Mouse (Mus musculus) midbrain, embryonic 15.5 days (tissue): ENCODE results near the gene Parp16. TPM values are rescaled to one million over a fixed set of nuclear protein-coding genes. Genes with fewer than 3 reads are reported as not detected.
"Not testable (repeated sequence)": the region's sequence is repeated elsewhere in the genome, so short reads cannot be mapped to it uniquely, and the experiment has no call there.

Source experiments
- ATAC-seq: fragments of 200-750 bp; cut with Nextera tagmentation; replicated peaks from 2 replicates; pipeline ENCODE4 v1.8.0; 2017; ENCODE audit warnings: moderate TSS enrichment
- H3K27ac ChIP-seq: fragments of 300-500 bp; sonication (generic); 2 replicates; pipeline ENCODE4 v1.5.1; 2015; ENCODE audit warnings: mild to moderate bottlenecking, inconsistent platforms
- H3K27me3 ChIP-seq: fragments of 300-500 bp; sonication (generic); replicated peaks from 2 replicates; pipeline ENCODE4 v1.6.1; 2015; ENCODE audit warnings: inconsistent platforms
- H3K36me3 ChIP-seq: fragments of 300-500 bp; sonication (generic); replicated peaks from 2 replicates; pipeline ENCODE4 v1.6.1; 2015; ENCODE audit warnings: inconsistent platforms
- H3K4me1 ChIP-seq: fragments of 300-500 bp; sonication (generic); 2 replicates; pipeline ENCODE4 v1.6.1; 2015; ENCODE audit warnings: inconsistent platforms
- H3K4me2 ChIP-seq: fragments of 300-500 bp; sonication (generic); 2 replicates; pipeline ENCODE4 v1.6.1; 2015; ENCODE audit warnings: inconsistent platforms, mild to moderate bottlenecking, moderate library complexity
- H3K4me3 ChIP-seq: fragments of 300-500 bp; sonication (generic); 2 replicates; pipeline ENCODE4 v1.5.1; 2015; ENCODE audit warnings: mild to moderate bottlenecking, inconsistent platforms
- H3K9ac ChIP-seq: fragments of 300-500 bp; sonication (generic); 2 replicates; pipeline ENCODE4 v1.6.1; 2015; ENCODE audit warnings: mild to moderate bottlenecking, inconsistent platforms
- H3K9me3 ChIP-seq: fragments of 300-500 bp; sonication (generic); 2 replicates; pipeline ENCODE4 v1.6.1; 2016; ENCODE audit warnings: inconsistent platforms
- WGBS: fragments of 180-500 bp; shearing (Covaris S2); methylation state at CpG from one replicate; pipeline ENCODE4 v1.1.7; 2015; ENCODE audit warnings: mixed read lengths; 5-methylcytosine and 5-hydroxymethylcytosine counted together
- polyA plus RNA-seq: library from polyadenylated mRNA; unstranded; fragments of >200 nt; fragmentation: Nextera tagmentation; extraction: Ambion mirVana; gene quantifications from 2 replicates; pipeline ENCODE4 v1.2.1, GENCODE M21; 2015

Parp16 gene
- polyA plus RNA-seq, 1 experiment from 2014 or later: 7.6 TPM

- Histone ChIP-seq H3K9me3 (no peaks in the 10 kb centered on the region), H3K4me1 (peaks cover 3% of the 10 kb centered on the region; the same call in 1 of the 2 replicates), H3K9ac (peak overlapping the region; percentile 44), H3K4me2 (peak overlapping the region; percentile 48), H3K4me3 (peak overlapping the region; percentile 38), H3K27me3 (no peaks in the 10 kb centered on the region), H3K36me3 (no peaks in the 10 kb centered on the region), H3K27ac (peak overlapping the region; percentile 83)
- under 1% methylated on average over 18 of the region's 18 CpGs for WGBS
- peak; percentile 92 for ATAC-seq
Measured at GRCm38 (mm10) chr9:65201381-65202164, 6.4 kb downstream of the Parp16 start.

GRCm38 (mm10) chr9:65202165-65202754 lies 7.1 kb downstream of the Parp16 start:
- H3K27ac ChIP-seq: peak overlapping the region; percentile 83
- H3K4me2 ChIP-seq: peak overlapping the region; percentile 48
- H3K9me3 ChIP-seq: no peaks in the 10 kb centered on the region
- no peaks in the 10 kb centered on the region for H3K36me3 ChIP-seq
- 18% methylated on average over 11 of the region's 11 CpGs for WGBS
- no peaks in the 10 kb centered on the region for H3K27me3 ChIP-seq
- H3K4me3 ChIP-seq: peak overlapping the region; percentile 38
- no peaks in the 10 kb centered on the region for H3K4me1 ChIP-seq
- H3K9ac ChIP-seq: peak overlapping the region; percentile 44
- ATAC-seq: peak; percentile 41

- H3K4me3 ChIP-seq: no peak overlapping the region
- H3K4me2 ChIP-seq: no peak overlapping the region
- no peaks in the 10 kb centered on the region for H3K27me3 ChIP-seq
- 76% methylated on average over 11 of the region's 11 CpGs for WGBS
- no peaks in the 10 kb centered on the region for H3K9me3 ChIP-seq
- H3K9ac ChIP-seq: no peak overlapping the region
- H3K4me1 ChIP-seq: no peaks in the 10 kb centered on the region
- H3K36me3 ChIP-seq: no peaks in the 10 kb centered on the region
- no peak overlapping the region for H3K27ac ChIP-seq
- no peak for ATAC-seq
Measured at GRCm38 (mm10) chr9:65205049-65205815, 10.1 kb downstream of the Parp16 start.

- 95% methylated on average over 9 of the region's 9 CpGs for WGBS
- H3K9me3 ChIP-seq, H3K27ac ChIP-seq, H3K4me1 ChIP-seq, ATAC-seq, H3K4me3 ChIP-seq, H3K9ac ChIP-seq, H3K4me2 ChIP-seq, H3K36me3 ChIP-seq, H3K27me3 ChIP-seq: not testable (repeated sequence)
Measured at GRCm38 (mm10) chr9:65207041-65207815, 12.1 kb downstream of the Parp16 start.

- H3K4me2 ChIP-seq: no peak overlapping the region
- H3K36me3 ChIP-seq: no peaks in the 10 kb centered on the region
- 88% methylated on average over 32 of the region's 32 CpGs for WGBS
- H3K9ac ChIP-seq: no peak overlapping the region
- H3K4me3 ChIP-seq: no peak overlapping the region
- no peaks in the 10 kb centered on the region for H3K4me1 ChIP-seq
- no peak for ATAC-seq
- no peaks in the 10 kb centered on the region for H3K27me3 ChIP-seq
- H3K27ac ChIP-seq: no peak overlapping the region
- H3K9me3 ChIP-seq: no peaks in the 10 kb centered on the region
Measured at GRCm38 (mm10) chr9:65208293-65209179, 13.4 kb downstream of the Parp16 start.

GRCm38 (mm10) chr9:65211598-65211997 lies 16.4 kb downstream of the Parp16 start:
- Histone ChIP-seq H3K27ac (no peak overlapping the region), H3K4me3 (no peak overlapping the region), H3K36me3 (no peaks in the 10 kb centered on the region), H3K9me3 (no peaks in the 10 kb centered on the region), H3K4me2 (no peak overlapping the region), H3K4me1 (peaks cover 8% of the 10 kb centered on the region), H3K9ac (no peak overlapping the region), H3K27me3 (no peaks in the 10 kb centered on the region)
- WGBS: 41% methylated on average over 1 of the region's 1 CpGs
- no peak for ATAC-seq

- Histone ChIP-seq H3K4me3 (peak overlapping the region; percentile 59), H3K9me3 (no peaks in the 10 kb centered on the region), H3K4me1 (peaks cover 8% of the 10 kb centered on the region), H3K27me3 (no peaks in the 10 kb centered on the region), H3K9ac (peak overlapping the region; percentile 76; the same call in 1 of the 2 replicates), H3K27ac (peak overlapping the region; percentile 83), H3K4me2 (peak overlapping the region; percentile 82), H3K36me3 (no peaks in the 10 kb centered on the region)
- no peak for ATAC-seq
- 14% methylated on average over 10 of the region's 10 CpGs for WGBS
Measured at GRCm38 (mm10) chr9:65214425-65214777, 19.2 kb downstream of the Parp16 start.

- H3K9me3 ChIP-seq: no peaks in the 10 kb centered on the region
- H3K27ac ChIP-seq: peak overlapping the region; percentile 83
- under 1% methylated on average over 58 of the region's 59 CpGs for WGBS
- peaks cover 8% of the 10 kb centered on the region for H3K4me1 ChIP-seq
- no peaks in the 10 kb centered on the region for H3K36me3 ChIP-seq
- peak overlapping the region; percentile 59 for H3K4me3 ChIP-seq
- ATAC-seq: peak; percentile 96
- no peaks in the 10 kb centered on the region for H3K27me3 ChIP-seq
- H3K9ac ChIP-seq: peak overlapping the region; percentile 76
- H3K4me2 ChIP-seq: peak overlapping the region; percentile 82
Measured at GRCm38 (mm10) chr9:65214778-65215493, 19.8 kb downstream of the Parp16 start.

GRCm38 (mm10) chr9:65215494-65216126 lies 20.5 kb downstream of the Parp16 start:
- peaks cover 8% of the 10 kb centered on the region for H3K4me1 ChIP-seq
- H3K27ac ChIP-seq: peak overlapping the region; percentile 83
- no peaks in the 10 kb centered on the region for H3K36me3 ChIP-seq
- no peak; the same call in 1 of the 2 replicates for ATAC-seq
- peak overlapping the region; percentile 82 for H3K4me2 ChIP-seq
- H3K9me3 ChIP-seq: no peaks in the 10 kb centered on the region
- peak overlapping the region; percentile 59 for H3K4me3 ChIP-seq
- 11% methylated on average over 31 of the region's 31 CpGs for WGBS
- H3K27me3 ChIP-seq: no peaks in the 10 kb centered on the region
- H3K9ac ChIP-seq: peak overlapping the region; percentile 76

GRCm38 (mm10) chr9:65216972-65217371 lies 21.8 kb downstream of the Parp16 start:
- 78% methylated on average over 8 of the region's 8 CpGs for WGBS
- no peak for ATAC-seq
- peaks cover 8% of the 10 kb centered on the region for H3K4me1 ChIP-seq

More at GRCm38 (mm10) chr9:65216972-65217371, 21.8 kb downstream of the Parp16 start:
- H3K9me3 ChIP-seq: no peaks in the 10 kb centered on the region
- no peak overlapping the region for H3K4me3 ChIP-seq
- H3K9ac ChIP-seq: no peak overlapping the region
- no peaks in the 10 kb centered on the region for H3K36me3 ChIP-seq
- H3K4me2 ChIP-seq: no peak overlapping the region
- H3K27me3 ChIP-seq: no peaks in the 10 kb centered on the region
- H3K27ac ChIP-seq: no peak overlapping the region
